Mouse (Mus musculus): ENCODE measurements around the gene Olfr689. TPM values are rescaled to one million over a fixed set of nuclear protein-coding genes. Genes with fewer than 3 reads are reported as not detected.
"Not testable (repeated sequence)": the region's sequence is repeated elsewhere in the genome, so short reads cannot be mapped to it uniquely, and the experiment has no call there.

Olfr689 gene
- not detected in 2 replicates for polyA plus RNA-seq (2016; fragmentation: Nextera tagmentation; extraction: Ambion mirVana)

- Histone ChIP-seq H3K27me3 (replicated peaks; ENCODE audit: low read depth, poor library complexity, severe bottlenecking) (no peaks in the 10 kb centered on the region), H3K36me3 (replicated peaks) (no peaks in the 10 kb centered on the region), H3K4me3 (no peak within 1 kb of the TSS), H3K4me1 (no peaks in the 10 kb centered on the region), H3K27ac (replicated peaks) (no peak within 1 kb of the TSS), H3K9me3 (no peaks in the 10 kb centered on the region)
- no peak for DNase-seq (ENCODE audit: low spot score)
- WGBS: 68% methylated on average over 1 of the region's 1 CpGs
Measured at GRCm38 (mm10) chr7:105310865-105311264, at the start of gene Olfr689. TSS of gene Olfr689 (plus strand) at chr7:105311165.

DNA sequence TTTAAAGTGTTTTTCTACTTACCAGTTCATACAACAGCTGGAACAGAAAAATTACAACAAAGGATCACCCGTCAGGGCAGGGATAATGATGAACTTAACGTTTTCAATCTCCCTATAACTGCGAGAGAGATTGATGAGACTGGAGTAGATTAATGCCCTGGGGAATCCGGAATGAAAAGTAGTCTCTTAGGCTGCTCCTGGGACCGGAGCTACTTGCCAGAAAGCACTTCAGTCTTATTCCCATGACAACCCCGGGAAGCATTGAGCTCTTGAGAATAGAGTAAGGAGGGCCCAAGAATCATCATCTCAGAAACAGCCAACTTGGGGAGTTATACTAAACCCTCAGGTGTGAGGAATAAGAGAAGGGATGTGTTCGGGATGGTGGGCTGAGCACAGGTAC is 38.5 kb upstream of the Olfr689 start:
- Histone ChIP-seq H3K27ac (replicated peaks) (no peak overlapping the region), H3K36me3 (replicated peaks) (no peaks in the 10 kb centered on the region), H3K4me3 (no peak overlapping the region), H3K4me1 (no peaks in the 10 kb centered on the region), H3K27me3 (replicated peaks; ENCODE audit: low read depth, poor library complexity, severe bottlenecking) (no peaks in the 10 kb centered on the region), H3K9me3 (no peaks in the 10 kb centered on the region)
- WGBS: 80% methylated on average over 7 of the region's 7 CpGs
- no peak for DNase-seq (ENCODE audit: low spot score)

DNA sequence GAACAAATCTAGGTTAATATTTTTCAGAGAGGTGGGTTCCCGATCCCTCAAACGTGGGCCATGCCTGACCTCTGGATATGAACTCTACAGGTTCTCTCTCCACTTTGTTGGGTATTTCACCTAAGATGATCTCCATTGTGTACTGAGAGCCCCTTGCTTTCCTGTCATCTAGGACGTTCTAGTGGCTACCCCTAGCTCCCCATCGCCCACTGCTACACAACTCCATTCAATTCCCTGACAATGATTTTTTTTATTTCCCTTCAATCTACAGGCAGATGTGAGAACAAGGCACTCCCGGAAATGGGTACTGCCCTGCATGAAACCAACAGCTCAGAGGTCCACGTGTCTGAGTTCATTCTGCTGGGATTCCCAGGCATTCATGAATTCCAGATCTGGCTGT is 23.2 kb upstream of the Olfr689 start, which contains the start of gene Olfr688:
Olfr688 (plus strand) TSS at position 301 of the 400 bp plus-strand sequence.
- DNase-seq (ENCODE audit: low spot score): no peak
- no peak within 1 kb of the TSS for H3K4me3 ChIP-seq
- H3K36me3 ChIP-seq (replicated peaks): no peaks in the 10 kb centered on the region
- no peak within 1 kb of the TSS for H3K27ac ChIP-seq (replicated peaks)
- no peaks in the 10 kb centered on the region for H3K9me3 ChIP-seq
- H3K4me1 ChIP-seq: no peaks in the 10 kb centered on the region
- H3K27me3 ChIP-seq (replicated peaks; ENCODE audit: low read depth, poor library complexity, severe bottlenecking): no peaks in the 10 kb centered on the region
- WGBS: 80% methylated on average over 6 of the region's 6 CpGs

DNA sequence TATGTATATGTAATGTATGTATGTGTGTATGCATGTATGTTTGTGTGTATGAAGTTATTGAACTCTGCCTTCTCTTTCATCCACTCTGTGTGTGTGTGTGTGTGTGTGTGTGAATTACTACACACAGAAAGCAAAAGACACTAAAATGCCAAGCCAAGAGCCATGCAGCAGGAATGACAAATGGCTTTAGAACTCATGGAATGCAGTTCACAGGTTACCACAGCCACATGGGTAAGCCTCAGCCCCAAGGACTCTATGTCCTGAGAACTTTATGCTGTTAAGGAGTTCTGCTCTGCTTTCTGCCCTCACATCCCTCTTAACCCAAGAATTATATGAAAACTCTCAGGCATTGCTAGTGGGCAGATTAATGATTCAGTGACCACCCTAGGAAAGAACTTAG is 20.9 kb upstream of the Olfr689 start:
- no peaks in the 10 kb centered on the region for H3K27me3 ChIP-seq (replicated peaks; ENCODE audit: low read depth, poor library complexity, severe bottlenecking)
- no peaks in the 10 kb centered on the region for H3K9me3 ChIP-seq
- no peak overlapping the region for H3K4me3 ChIP-seq
- no peak for DNase-seq (ENCODE audit: low spot score)
- H3K36me3 ChIP-seq (replicated peaks): no peaks in the 10 kb centered on the region
- H3K4me1 ChIP-seq: no peaks in the 10 kb centered on the region
- H3K27ac ChIP-seq (replicated peaks): no peak overlapping the region

- no peak overlapping the region for H3K4me3 ChIP-seq
- WGBS: 80% methylated on average over 2 of the region's 2 CpGs
Measured at GRCm38 (mm10) chr7:105325302-105325701, 14.3 kb downstream of the Olfr689 start.

DNA sequence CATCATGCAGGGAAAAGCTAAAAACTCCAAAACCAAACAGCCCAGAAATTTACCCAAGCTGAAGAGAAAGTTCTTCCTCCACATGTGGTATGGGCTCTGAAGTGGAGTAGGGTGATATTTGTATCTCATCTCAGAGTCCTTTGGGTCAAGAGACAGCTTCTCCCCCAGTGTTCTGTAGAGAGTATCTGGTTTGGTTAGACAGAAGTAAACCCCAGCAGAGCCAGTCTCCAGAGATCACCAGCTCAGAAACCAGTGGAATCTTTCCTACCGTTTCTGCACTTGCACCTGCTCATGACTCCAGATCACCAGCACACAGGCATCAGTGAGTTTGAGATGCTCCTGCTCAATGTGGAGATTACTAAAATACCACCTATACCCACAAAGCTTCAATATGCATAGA is 23.0 kb downstream of the Olfr689 start, which contains the start of gene Olfr690:
Olfr690 (minus strand) TSS at position 101 of the 400 bp plus-strand sequence.
- DNase-seq (ENCODE audit: low spot score): no peak
- no peaks in the 10 kb centered on the region for H3K36me3 ChIP-seq (replicated peaks)
- 78% methylated on average over 1 of the region's 1 CpGs for WGBS
- no peaks in the 10 kb centered on the region for H3K9me3 ChIP-seq
- no peaks in the 10 kb centered on the region for H3K27me3 ChIP-seq (replicated peaks; ENCODE audit: low read depth, poor library complexity, severe bottlenecking)
- no peaks in the 10 kb centered on the region for H3K4me1 ChIP-seq
- no peak within 1 kb of the TSS for H3K4me3 ChIP-seq
- H3K27ac ChIP-seq (replicated peaks): no peak within 1 kb of the TSS

More at GRCm38 (mm10) chr7:105325302-105325701, 14.3 kb downstream of the Olfr689 start:
- H3K36me3 ChIP-seq (replicated peaks): no peaks in the 10 kb centered on the region
- no peaks in the 10 kb centered on the region for H3K4me1 ChIP-seq
- H3K27ac ChIP-seq (replicated peaks): no peak overlapping the region
- no peaks in the 10 kb centered on the region for H3K27me3 ChIP-seq (replicated peaks; ENCODE audit: low read depth, poor library complexity, severe bottlenecking)
- no peak for DNase-seq (ENCODE audit: low spot score)
- no peaks in the 10 kb centered on the region for H3K9me3 ChIP-seq

GRCm38 (mm10) chr7:105342170-105342569 is 31.2 kb downstream of the Olfr689 start, which contains the start of gene Olfr691:
TSS of gene Olfr691 (minus strand) at chr7:105342270.
- Histone ChIP-seq H3K36me3 (replicated peaks) (no peaks in the 10 kb centered on the region), H3K27ac (replicated peaks) (no peak within 1 kb of the TSS), H3K4me3 (no peak within 1 kb of the TSS), H3K27me3 (replicated peaks; ENCODE audit: low read depth, poor library complexity, severe bottlenecking) (no peaks in the 10 kb centered on the region), H3K9me3 (no peaks in the 10 kb centered on the region), H3K4me1 (no peaks in the 10 kb centered on the region)
- 54% methylated on average over 1 of the region's 1 CpGs for whole genome bisulfite sequencing
- DNase-seq (ENCODE audit: low spot score): no peak

DNA sequence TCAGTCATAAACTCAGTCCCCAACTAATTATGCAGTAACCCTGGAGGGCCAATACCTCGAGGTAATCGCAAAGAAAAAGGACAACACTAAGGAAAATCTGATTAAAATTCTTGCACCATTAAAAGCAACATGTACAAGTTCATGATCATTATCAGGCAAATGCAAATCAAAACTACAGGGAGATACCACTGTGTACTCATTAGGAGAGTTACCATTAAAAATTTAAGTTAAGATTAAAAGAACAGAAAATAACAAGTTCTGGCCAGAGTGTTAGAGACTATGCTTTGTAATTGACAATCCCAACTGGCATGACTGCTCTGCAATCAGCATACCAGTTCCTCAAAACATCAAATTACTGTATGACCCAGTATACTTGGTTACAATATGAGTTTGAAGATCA is 31.8 kb downstream of the Olfr689 start:
- H3K27ac ChIP-seq (replicated peaks): no peak overlapping the region
- no peaks in the 10 kb centered on the region for H3K9me3 ChIP-seq
- no peak overlapping the region for H3K4me3 ChIP-seq
- H3K4me1 ChIP-seq: no peaks in the 10 kb centered on the region
- no peaks in the 10 kb centered on the region for H3K36me3 ChIP-seq (replicated peaks)
- WGBS: 77% methylated on average over 2 of the region's 2 CpGs
- DNase-seq (ENCODE audit: low spot score): no peak
- H3K27me3 ChIP-seq (replicated peaks; ENCODE audit: low read depth, poor library complexity, severe bottlenecking): no peaks in the 10 kb centered on the region

GRCm38 (mm10) chr7:105356064-105356463 is 45.1 kb downstream of the Olfr689 start:
- not testable (repeated sequence) for H3K9me3 ChIP-seq; H3K27me3 ChIP-seq (replicated peaks; ENCODE audit: low read depth, poor library complexity, severe bottlenecking)
- WGBS: no CpG with 5 or more reads among the region's 5 CpGs

GRCm38 (mm10) chr7:105356487-105356886 is 45.5 kb downstream of the Olfr689 start:
- not testable (repeated sequence) for H3K4me3 ChIP-seq; H3K27ac ChIP-seq (replicated peaks); H3K4me1 ChIP-seq; H3K9me3 ChIP-seq; H3K36me3 ChIP-seq (replicated peaks); DNase-seq (ENCODE audit: low spot score); H3K27me3 ChIP-seq (replicated peaks; ENCODE audit: low read depth, poor library complexity, severe bottlenecking)
- 94% methylated on average over 1 of the region's 2 CpGs for WGBS

More at GRCm38 (mm10) chr7:105356064-105356463, 45.1 kb downstream of the Olfr689 start:
- H3K36me3 ChIP-seq (replicated peaks); DNase-seq (ENCODE audit: low spot score); H3K27ac ChIP-seq (replicated peaks); H3K4me3 ChIP-seq; H3K4me1 ChIP-seq: not testable (repeated sequence)

GRCm38 (mm10) chr7:105361713-105362112 is 50.7 kb downstream of the Olfr689 start:
- no peak for DNase-seq (ENCODE audit: low spot score)
- Histone ChIP-seq H3K9me3 (no peaks in the 10 kb centered on the region), H3K36me3 (replicated peaks) (no peaks in the 10 kb centered on the region), H3K4me1 (no peaks in the 10 kb centered on the region), H3K27me3 (replicated peaks; ENCODE audit: low read depth, poor library complexity, severe bottlenecking) (no peaks in the 10 kb centered on the region), H3K4me3 (no peak overlapping the region), H3K27ac (replicated peaks) (no peak overlapping the region)
- 81% methylated on average over 2 of the region's 2 CpGs for WGBS

DNA sequence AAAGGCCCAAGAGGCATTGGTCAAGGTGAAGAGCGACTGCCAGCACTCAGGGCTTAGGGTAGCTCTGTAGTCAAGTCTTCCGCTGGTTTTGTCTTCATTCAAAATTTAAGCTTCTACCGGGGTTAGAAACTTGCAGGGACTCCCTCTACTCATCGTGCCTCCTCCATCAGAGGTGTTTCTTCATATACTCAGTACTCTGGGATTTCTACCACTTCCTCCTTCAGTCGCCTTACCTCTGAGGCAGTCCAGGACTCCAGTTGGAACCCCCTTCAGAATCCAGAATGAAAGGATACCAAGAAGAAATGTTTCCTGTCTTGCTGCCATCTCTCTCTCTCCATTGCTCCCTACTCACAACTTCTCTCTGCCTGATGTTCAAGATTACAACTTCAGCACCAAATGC is 56.3 kb downstream of the Olfr689 start:
- 90% methylated on average over 5 of the region's 5 CpGs for WGBS
- DNase-seq (ENCODE audit: low spot score): no peak

DNA sequence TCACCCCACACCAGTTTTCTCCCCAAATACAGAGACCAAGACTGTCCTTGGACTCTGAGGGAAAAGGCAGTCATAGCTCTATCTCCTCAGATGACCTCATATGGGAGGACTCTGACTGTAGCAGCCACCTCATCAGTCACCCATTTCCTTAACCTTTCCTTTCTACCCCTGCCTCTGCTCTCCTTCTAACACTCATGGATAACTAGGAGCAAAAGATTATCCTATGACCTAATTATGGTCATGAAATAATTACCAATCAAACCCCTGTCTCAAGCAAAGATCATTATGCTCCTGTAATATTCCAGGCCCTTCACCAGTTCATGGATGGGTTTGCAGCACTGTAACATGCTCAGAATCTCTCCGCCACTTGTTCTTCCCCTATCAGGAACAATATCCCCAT is 57.0 kb downstream of the Olfr689 start, which contains the start of gene Olfr692:
Olfr692 (plus strand) TSS at position 301 of the 400 bp plus-strand sequence.
- H3K27ac ChIP-seq (replicated peaks): no peak within 1 kb of the TSS
- H3K9me3 ChIP-seq: no peaks in the 10 kb centered on the region
- peaks cover 14% of the 10 kb centered on the region for H3K36me3 ChIP-seq (replicated peaks)
- H3K27me3 ChIP-seq (replicated peaks; ENCODE audit: low read depth, poor library complexity, severe bottlenecking): no peaks in the 10 kb centered on the region
- no peaks in the 10 kb centered on the region for H3K4me1 ChIP-seq
- no peak for DNase-seq (ENCODE audit: low spot score)
- H3K4me3 ChIP-seq: no peak within 1 kb of the TSS
- WGBS: 98% methylated on average over 1 of the region's 1 CpGs

More for the DNA sequence above, 56.3 kb downstream of the Olfr689 start:
- no peak overlapping the region for H3K4me3 ChIP-seq
- H3K4me1 ChIP-seq: no peaks in the 10 kb centered on the region
- peaks cover 9% of the 10 kb centered on the region for H3K36me3 ChIP-seq (replicated peaks)
- H3K27ac ChIP-seq (replicated peaks): no peak overlapping the region
- no peaks in the 10 kb centered on the region for H3K9me3 ChIP-seq
- no peaks in the 10 kb centered on the region for H3K27me3 ChIP-seq (replicated peaks; ENCODE audit: low read depth, poor library complexity, severe bottlenecking)

All from embryonic facial prominence, embryonic 10.5 days (tissue).